Mouse (Mus musculus) cerebral cortex, adult 2 months (tissue): ENCODE results near the gene Gosr1.

ENCODE experiments used
- WGBS: fragments of 180-500 bp; shearing (Covaris S2); methylation state at CpG from one replicate; pipeline ENCODE4 v1.1.7; 2018; 5-methylcytosine and 5-hydroxymethylcytosine counted together

Gene Gosr1

DNA sequence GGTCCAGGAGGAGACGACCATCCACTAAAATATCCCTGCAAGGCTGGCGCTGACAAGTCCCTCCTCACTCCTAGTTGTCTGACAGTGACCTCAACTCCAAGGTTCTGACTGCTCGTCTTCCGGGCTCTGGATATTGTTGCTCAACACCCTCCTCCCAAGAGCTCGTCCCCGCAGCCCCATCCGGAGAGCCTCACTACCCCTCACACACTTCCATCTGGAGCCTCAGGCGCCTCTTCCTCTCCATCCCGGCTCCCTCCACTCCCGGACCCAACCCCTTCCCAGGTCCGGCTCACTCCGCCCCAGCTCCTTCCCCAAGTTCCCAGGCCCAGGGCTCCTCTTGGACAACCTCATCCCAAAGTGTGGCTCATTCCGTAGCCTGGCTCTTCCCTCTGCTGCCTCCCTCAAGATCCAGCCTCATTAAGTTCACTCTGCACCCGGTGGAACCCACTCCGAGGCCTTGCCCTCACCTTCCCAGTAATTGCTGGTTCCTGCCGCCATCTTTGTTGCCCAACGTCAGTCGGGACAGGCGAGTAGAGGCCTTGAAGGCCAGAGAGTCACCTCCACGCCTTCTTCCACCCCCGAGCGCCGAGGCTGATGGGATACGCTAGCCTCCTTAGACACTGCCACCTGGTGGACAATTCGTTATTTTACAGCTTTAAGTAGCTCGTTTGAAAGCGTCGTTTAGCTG lies at the start of gene Gosr1:
Gosr1 (minus strand) TSS at position 527 of the 688 bp plus-strand sequence.
- under 1% methylated on average over 28 of the region's 28 CpGs for WGBS

DNA sequence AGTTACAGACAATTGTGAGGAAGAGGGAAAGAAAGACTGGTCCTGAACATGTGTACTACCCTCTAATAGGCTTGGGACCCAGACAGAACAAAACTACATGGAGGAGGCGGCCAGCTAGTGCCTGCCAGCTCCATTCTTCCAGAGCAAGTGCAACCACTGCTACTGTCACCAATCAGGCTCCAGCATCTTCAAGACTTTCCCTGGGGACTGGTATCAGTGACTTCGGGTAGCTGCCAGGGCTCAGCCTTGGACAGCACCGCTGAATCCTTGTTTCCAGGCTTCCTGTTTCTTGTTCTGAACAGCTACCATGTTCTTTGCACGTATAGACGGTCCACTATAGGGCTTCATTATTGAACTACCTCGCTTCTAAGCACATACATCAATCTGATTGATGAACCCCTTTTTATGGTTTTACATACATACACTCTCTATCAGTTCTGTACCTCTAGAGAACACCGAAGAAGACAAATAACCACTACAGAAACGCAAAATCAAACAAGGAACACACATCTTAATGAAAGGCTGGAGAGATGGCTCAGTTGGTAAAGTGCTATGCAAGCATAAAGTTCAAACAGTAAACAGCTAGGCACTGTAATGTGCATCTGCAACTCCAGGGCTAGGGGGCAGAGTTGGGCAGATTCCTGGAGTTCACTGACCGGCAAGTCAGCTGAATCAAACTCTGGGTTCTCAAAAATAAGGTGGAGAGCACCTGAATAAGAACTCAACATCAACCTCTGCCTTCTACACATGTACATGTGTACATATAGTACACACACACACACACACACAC lies 47.5 kb upstream of the Gosr1 start:
- 86% methylated on average over 9 of the region's 9 CpGs for WGBS

DNA sequence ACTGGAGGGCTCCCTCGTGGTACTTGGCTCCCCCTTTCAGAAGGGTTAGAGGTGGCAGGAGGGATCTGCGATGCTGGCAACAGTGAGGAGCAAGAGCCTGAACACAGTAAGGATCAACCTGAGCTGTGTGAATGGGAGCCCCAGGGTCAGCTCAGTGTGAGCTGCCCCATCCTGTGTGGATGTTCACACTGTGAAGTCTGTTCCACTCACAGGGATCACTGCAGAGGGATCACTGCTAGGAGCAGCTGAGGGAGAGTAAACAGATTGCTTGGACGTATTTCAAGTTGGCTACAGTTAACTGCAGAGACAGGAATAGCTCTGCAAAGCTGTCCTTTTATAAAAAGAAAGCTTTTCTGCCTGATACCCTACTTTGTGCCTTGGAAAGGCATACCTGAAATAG lies 46.1 kb upstream of the Gosr1 start:
- WGBS, result 23% methylated on average over 3 of the region's 3 CpGs

DNA sequence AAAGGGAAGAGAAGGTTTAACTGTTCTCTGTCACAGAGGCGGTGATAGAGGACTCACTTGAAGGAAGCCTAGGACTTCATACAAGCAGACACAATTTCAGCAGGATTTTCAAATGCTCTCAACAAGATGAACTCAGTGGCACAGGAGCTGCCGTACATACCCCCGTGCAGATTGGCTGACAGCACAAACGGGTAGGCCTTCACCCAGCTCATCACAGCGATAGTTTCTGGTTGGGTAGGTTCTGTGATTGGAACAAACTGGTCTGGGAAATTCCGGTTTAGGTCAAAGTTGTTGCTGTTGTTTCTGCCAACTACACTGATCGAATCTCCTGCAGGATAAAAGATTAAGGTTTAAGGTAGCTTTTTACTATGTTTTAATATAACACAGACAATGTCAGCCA lies 45.2 kb upstream of the Gosr1 start:
- 88% methylated on average over 7 of the region's 7 CpGs for WGBS

DNA sequence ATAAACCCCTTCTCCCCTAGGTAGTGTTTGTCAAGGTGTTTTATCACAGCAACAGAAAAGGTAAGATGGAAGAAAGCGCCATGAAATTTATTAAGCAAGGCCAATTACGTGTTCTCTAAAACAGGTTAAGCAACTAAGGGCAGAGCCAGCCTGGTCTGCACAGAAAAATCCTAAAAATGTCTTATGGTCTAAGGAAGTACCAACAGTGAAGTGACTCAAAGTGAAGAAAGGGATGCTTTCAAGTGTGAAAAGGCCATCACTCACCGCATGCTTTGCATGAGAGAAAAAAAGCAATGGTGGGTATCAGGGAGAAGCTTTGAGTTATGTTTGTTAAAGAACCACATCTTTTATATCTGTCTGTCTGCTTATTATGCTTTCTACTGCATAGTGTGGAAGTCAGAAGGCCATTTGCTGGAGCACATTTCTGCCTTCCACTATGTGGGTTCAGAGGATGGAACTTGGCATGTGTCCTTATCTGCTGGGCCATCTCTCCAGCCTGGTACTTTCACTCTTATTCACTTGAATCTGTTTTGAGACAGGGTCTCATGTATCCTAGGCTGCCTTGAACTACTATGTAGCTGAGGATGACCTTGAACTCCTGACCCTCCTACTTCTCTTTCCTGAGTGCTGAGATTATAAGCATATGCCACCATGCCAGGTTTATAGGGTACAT lies 43.8 kb upstream of the Gosr1 start:
- WGBS, result 95% methylated on average over 3 of the region's 3 CpGs

DNA sequence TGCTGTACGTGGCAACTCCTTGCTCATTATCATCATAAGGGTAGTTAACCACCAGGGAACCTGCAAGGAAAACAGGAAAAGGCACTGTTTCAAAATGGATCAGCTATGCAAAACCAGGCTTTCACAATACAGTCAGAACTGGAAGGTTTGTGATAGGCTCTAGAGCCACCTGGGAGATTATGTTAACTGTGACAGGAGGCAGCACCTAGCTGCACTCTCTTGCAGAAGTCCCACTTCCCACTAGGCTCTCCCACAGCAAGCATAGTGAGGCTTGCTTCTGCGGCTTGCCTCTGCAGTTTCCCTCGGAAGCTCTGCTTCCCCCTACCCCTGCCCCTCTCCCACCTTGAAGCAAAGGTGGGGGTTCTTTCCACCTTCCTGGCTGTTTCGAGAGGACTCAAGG lies 42.6 kb upstream of the Gosr1 start:
- 77% methylated on average over 4 of the region's 4 CpGs for WGBS

DNA sequence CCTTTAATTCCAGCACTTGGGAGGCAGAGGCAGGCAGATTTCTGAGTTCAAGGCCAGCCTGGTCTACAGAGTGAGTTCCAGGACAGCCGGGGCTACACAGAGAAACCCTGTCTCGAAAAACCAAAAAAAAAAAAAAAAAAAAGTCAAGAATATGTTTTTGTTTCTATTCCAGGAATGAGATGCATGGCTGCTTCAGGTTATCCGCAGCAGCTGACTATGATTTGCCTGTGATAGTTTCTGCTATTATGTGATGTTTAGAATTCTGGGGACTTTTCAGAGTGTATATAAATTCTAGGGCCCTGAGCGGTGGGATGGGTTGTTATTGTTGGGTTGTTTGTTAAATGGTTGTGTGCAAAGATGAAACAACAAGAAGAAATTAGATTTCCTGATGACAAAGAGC lies 41.7 kb upstream of the Gosr1 start:
- WGBS, result 87% methylated on average over 4 of the region's 4 CpGs

DNA sequence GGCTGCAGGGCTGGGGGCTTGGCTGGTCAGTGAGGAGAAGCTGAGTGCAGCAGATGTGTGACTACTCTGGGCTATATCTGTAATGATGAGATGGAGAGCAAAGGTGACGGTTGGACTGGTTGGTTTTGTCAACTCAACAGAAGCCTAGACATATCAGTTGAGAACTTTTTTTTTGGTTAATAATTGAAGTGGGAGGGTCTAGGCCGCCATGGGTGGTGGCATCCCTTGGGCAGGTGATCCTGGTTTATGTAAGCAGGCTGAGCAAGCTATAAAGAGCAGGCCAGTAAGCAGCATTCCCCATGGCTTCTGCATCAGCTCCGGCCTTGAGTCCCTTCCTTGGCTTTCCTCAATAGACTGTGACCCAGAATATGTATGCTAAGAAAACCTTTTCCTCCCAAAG lies 39.9 kb upstream of the Gosr1 start:
- 92% methylated on average over 3 of the region's 3 CpGs for WGBS

DNA sequence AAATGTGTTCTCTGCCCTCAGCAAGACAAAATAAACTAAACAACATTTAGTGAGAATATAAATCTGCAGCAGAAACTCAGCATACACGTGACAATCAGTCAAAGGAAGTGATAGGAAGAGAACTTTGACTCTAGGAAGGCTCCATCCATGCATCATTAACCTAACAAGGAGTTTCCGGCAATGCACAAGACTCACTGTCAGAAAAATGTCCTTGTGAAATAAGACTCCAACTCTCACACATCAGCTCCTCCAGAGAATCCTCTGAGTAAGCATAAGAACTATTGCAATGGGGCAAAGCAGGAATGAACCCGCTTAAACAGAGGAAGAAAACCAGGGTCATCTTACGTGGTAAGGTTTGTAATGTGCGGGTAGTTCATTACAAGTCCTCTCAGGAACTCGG lies 33.9 kb upstream of the Gosr1 start:
- WGBS, result 91% methylated on average over 6 of the region's 6 CpGs

DNA sequence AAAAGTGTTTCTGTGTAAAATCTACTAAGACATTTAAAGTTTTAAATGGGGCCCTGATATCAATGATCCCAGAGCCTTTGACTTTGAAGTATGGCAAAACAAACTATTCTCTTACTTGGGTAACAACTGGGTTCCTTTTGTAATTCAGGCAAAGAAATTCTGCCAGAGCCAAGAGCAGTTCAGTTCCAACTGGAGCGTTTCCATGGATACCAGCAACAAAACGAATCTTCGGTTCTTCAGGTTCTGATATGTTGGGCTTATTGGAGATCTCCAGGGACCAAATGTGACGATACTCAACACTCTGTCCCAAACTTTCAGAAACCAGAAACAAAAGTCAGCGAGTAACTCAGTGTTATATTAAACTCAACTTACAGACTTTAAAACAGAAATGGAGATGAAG lies 31.9 kb upstream of the Gosr1 start:
- WGBS, result 50% methylated on average over 5 of the region's 5 CpGs

DNA sequence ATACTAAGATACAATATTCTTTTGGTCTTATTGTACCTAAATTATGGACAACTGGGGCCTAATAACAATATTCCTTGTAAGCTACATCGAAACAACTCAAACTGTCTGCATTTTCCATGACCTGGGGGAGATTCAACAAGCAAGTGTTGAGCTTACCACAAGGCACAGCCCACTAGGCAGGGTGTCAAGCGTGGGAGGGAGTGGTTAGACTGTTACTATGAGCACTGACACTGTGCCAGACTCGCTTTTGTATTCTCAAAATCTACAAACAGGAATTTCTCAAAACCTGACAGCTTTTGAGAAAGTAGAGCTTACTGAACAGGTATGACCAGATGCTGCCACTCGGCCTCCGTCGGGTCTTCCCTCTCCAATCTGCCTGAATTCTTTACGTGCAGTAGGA lies 28.0 kb upstream of the Gosr1 start:
- 78% methylated on average over 7 of the region's 7 CpGs for WGBS

DNA sequence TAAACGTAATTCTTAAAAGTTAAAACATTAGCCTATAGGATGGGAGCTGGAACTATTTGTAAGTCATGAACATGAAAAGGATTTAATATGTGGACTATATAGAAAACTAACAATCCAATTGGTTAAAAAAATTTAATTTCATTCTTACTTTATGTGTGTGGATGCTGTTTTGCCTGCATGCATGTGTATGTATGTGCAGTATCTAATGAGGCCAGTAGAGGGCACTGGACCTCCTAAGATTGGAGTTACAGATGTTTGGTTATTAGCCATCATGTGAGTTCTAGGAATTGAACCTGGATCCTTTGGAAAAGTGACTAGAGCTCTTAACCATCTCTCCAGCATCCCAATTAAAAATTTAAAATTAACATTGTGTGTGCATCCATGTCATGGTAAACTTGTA lies 25.9 kb upstream of the Gosr1 start:
- WGBS, result 73% methylated on average over 1 of the region's 1 CpGs

DNA sequence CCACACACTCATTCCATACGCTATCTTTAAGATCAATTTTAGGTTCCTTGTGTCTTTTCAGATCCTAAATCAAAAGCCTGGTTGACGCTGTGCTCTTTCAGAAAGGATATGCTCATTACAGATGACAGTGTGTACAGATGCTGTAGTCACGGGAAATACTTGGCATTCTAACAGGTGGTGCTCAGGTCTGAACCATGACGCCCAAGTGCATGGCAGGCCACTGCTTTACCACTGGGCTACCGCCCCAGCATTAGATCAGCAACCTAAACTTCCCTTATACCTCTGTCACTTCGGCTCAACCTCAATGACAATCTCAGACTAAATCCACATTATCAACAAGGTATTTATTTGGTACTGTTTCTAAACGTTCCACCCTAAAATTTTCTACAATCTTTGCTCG lies 12.2 kb upstream of the Gosr1 start:
- 81% methylated on average over 8 of the region's 8 CpGs for WGBS

DNA sequence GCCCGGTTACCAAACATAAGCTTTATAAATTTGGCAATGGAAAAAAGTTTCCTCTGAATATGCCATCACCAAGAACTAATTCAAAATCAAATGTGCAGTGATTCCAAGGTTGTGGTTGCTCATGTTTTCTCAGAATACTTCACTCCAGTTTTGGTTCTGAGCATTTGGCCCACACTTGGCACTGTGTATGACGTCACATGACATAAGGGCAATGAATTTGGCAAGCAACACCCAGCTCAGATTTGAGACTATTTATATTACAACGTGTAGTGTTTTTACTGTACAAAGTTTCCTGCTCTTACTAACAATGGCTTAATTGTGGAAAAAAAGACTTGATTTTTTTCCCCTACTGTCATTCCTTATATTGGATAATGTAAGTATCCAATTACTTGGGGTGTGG lies 10.4 kb upstream of the Gosr1 start:
- WGBS, result 26% methylated on average over 3 of the region's 3 CpGs

DNA sequence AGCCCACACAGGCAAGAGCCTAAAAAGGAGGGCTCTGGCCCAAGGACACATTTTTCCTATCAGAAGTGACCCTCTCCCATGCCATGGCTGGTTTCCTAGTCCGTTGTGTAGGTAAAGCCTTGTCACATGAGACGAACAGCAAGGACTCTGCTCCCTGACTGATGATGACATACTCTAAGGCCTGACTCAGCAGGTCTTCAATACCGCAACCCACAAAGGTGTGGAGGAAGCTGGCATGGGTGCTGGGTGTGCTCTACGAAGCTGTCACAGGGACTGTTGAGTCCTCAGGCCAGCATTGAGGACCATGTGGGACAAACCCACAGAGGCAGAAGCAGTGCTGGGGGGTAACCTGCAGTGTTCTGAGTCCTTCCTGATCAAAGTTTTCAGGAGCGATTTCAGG lies 7.2 kb upstream of the Gosr1 start:
- WGBS, result 91% methylated on average over 5 of the region's 5 CpGs

DNA sequence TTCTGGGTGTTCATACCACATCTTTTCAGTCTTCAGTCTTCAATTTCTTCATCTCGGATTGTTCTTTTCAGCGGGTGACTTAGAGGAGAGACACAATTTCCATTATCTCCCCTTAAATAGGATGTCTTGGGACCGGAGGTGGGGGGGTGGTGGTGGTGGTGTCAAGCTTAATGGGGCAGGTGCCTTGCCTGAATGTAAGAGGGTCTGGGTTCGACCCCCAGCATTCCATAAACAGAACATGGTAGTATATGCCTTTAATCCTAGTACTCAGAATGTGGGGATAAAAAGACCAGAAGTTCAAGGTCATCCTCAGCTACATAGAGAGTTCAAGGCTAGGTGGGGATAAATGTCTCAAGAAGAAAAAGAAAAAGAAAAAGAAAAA lies 353 bp upstream of the Gosr1 start:
- 12% methylated on average over 4 of the region's 4 CpGs for WGBS

DNA sequence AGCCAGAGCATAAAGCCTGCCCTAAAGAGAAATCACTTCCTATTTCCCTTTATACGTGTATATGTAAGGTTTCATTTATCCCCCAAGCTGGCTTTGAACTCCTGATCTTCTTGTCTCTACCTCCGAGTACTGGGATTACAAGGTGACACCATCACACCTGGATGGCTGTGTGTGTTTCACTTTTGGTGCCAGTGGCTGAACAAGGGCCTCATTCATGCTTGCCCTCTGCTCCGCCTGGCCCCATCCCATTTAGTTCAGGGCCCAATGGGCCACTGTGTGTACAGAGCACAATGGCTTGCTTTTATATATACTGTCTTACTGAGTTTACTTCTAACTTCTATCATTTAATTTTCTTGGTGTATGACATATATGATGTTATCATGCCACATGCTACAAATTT lies 11.1 kb downstream of the Gosr1 start:
- WGBS, result 83% methylated on average over 3 of the region's 3 CpGs

DNA sequence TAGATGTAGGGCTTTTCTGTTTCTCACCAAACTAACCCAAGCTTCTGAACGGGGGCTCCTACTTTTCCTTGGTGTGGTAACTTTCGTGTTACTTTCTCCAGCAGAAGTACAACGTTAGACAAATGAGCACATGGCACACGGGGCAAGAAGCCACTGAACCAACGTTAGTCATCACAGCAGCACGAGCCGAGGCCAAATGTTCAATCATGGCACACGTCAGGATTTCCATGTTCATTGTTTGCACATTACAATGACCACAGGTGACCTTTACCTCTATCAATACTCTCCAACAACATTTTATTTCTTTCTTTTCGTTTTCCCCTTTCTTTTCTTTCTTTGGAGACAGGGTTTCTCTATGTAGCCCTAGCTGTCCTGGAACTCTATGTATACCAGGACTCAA lies 14.6 kb downstream of the Gosr1 start:
- 81% methylated on average over 9 of the region's 9 CpGs for WGBS

DNA sequence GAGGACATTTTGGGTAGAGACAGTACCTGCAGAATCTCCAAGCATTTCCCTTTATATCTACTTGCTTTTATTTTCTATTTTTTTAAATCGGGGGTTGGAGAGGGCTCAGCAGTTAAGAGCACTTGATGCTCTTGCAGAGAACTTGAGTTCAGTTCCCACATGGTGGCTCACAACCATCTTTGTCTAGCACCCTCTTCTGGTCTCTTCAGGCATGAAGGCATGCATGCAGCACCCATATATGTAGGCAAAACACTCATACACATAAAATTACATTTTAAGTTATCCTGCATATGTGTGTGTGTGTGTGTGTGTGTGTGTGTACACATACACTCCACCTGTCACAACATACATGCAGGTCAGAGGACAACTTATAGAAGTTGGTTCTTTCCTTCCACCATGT lies 17.5 kb downstream of the Gosr1 start:
- 100% methylated on average over 1 of the region's 1 CpGs for WGBS

DNA sequence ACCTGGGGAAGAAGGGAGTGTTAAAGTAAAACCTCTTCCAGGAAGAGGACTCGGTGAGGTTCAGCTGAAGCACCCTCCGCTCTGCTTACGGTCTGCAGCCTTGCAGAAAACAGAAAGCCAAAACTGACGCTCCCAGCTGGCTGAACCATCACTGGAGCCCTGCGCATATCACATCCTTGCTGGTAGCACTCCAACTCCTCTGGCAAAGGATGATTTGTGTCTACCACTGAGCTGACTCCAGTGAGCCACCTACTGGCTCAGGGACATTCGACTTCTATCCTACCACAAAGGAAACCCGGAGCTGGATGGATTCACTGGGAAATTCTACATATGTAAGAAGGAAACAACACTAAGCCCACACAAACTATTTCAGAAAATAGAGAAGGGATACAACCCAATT lies 18.8 kb downstream of the Gosr1 start:
- WGBS, result 27% methylated on average over 7 of the region's 7 CpGs

DNA sequence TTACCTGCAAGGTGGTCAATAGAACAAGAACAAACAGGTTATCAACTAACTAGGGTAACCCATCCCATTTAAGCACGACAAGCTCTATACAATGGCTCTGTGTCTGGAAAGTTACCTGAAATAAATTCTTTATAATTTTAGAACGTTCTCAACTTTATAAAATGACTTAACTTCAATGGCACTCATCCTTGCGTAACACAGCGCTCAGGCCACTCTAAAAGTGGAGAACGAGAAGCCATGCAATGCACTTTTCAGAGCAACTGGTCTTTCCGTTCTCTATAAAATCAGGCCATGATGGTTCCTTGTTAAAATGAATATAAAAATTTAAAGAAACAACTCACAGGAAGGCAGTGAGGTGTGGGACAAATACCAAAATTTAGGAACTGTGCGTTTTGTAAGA lies 20.9 kb downstream of the Gosr1 start:
- WGBS, result 93% methylated on average over 7 of the region's 7 CpGs

DNA sequence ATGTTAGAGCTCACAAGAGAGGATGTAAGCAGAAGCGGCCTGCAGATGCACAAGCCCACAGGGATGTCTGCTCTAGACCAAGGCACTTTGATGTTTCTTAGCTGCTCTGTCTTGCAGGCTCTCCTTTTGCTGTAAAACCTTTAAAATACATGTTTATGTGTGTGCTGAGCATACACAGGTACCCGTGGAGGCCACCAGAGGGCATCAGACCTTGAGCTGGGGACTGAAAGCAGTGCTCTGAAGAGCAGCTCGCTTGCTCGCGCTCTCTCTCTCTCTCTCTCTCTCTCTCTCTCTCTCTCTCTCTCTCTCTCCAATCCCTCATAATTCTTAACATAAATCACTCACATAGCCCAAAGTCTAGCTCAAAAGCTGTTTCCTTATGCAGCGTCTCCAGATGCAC lies 24.3 kb downstream of the Gosr1 start:
- 80% methylated on average over 6 of the region's 6 CpGs for WGBS

DNA sequence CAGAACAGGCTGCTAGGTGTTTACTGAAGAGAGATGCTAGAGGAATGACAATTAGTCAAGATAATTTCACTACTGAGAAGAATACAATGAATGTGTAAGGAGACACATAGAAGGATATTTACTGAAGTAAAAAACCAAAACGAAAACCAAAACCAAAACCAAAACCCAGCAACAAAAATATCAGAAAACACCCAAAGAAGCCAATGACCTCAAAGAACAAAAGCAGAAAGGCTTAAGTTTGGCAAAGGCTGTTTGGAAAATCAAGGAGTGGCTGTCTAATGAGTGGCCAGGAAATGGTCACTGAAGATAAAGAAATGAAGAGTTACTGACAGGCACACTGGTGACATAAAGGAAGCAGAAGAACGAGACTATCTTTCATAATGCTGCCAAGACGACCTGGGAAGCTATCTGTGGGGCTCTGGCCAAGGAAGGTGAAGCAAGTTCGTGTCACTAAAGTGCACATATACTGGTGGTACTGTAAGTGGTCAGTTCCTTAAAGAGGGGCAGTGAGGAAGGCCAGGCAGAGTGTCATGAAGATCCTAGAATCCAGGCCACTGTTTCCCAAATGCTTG lies 27.5 kb downstream of the Gosr1 start:
- WGBS, result 66% methylated on average over 4 of the region's 4 CpGs
